Mouse (Mus musculus): Measurements from ENCODE around the gene Mpig6b. TPM values are rescaled to one million over a fixed set of nuclear protein-coding genes. Genes with fewer than 3 reads are reported as not detected.

Mpig6b gene
- polyA plus RNA-seq, 1 experiment: 0.66 TPM

GRCm38 (mm10) chr17:35077285-35077684, 11.3 kb upstream of the Mpig6b start:
- H3K4me3 ChIP-seq (ENCODE audit: insufficient read depth, low read depth, low read length): peak overlapping the region; percentile 66
- 21% methylated on average over 2 of the region's 2 CpGs for WGBS
- no peak for DNase-seq

GRCm38 (mm10) chr17:35076507-35077176, 10.7 kb upstream of the Mpig6b start, which contains the start of gene Ly6g6e:
Gene Ly6g6e, plus strand, starts transcription at chr17:35076902.
- Histone ChIP-seq H3K4me1 (ENCODE audit: control insufficient read depth, insufficient read depth, low read length) (peaks cover 10% of the 10 kb centered on the region; the same call in 1 of the 2 replicates), H3K4me3 (ENCODE audit: insufficient read depth, low read depth, low read length) (peak within 1 kb of the TSS; percentile 66), H3K27ac (ENCODE audit: insufficient read depth, low read depth, low read length) (peak within 1 kb of the TSS; percentile 81), H3K36me3 (ENCODE audit: control insufficient read depth, insufficient read depth, low read length) (no peaks in the 10 kb centered on the region), H3K27me3 (replicated peaks; ENCODE audit: control insufficient read depth, insufficient read depth, low read length) (no peaks in the 10 kb centered on the region)
- no peak for DNase-seq
- WGBS: 50% methylated on average over 10 of the region's 10 CpGs
- TF ChIP-seq POLR2A (IDR thresholded peaks at IDR 0.05; ENCODE audit: low read depth, low read length): no peak
- TF ChIP-seq CTCF (conservative IDR thresholded peaks at IDR 0.05; ENCODE audit: insufficient read depth, insufficient read length, low read depth, low read length): no peak

More at GRCm38 (mm10) chr17:35077285-35077684, 11.3 kb upstream of the Mpig6b start:
- Histone ChIP-seq H3K4me1 (ENCODE audit: control insufficient read depth, insufficient read depth, low read length) (peaks cover 10% of the 10 kb centered on the region; the same call in 1 of the 2 replicates), H3K36me3 (ENCODE audit: control insufficient read depth, insufficient read depth, low read length) (no peaks in the 10 kb centered on the region), H3K27me3 (replicated peaks; ENCODE audit: control insufficient read depth, insufficient read depth, low read length) (no peaks in the 10 kb centered on the region), H3K27ac (ENCODE audit: insufficient read depth, low read depth, low read length) (peak overlapping the region; percentile 81)
- TF ChIP-seq CTCF (conservative IDR thresholded peaks at IDR 0.05; ENCODE audit: insufficient read depth, insufficient read length, low read depth, low read length) (no peak), POLR2A (IDR thresholded peaks at IDR 0.05; ENCODE audit: low read depth, low read length) (no peak)

GRCm38 (mm10) chr17:35074097-35074496, 8.1 kb upstream of the Mpig6b start:
- H3K27me3 ChIP-seq (replicated peaks; ENCODE audit: control insufficient read depth, insufficient read depth, low read length): no peaks in the 10 kb centered on the region
- H3K36me3 ChIP-seq (ENCODE audit: control insufficient read depth, insufficient read depth, low read length): no peaks in the 10 kb centered on the region
- H3K4me1 ChIP-seq (ENCODE audit: control insufficient read depth, insufficient read depth, low read length): peaks cover 10% of the 10 kb centered on the region; the same call in 1 of the 2 replicates
- no peak overlapping the region for H3K4me3 ChIP-seq (ENCODE audit: insufficient read depth, low read depth, low read length)
- WGBS: 56% methylated on average over 17 of the region's 17 CpGs
- TF ChIP-seq CTCF (conservative IDR thresholded peaks at IDR 0.05; ENCODE audit: insufficient read depth, insufficient read length, low read depth, low read length) (no peak), POLR2A (IDR thresholded peaks at IDR 0.05; ENCODE audit: low read depth, low read length) (no peak)
- no peak for DNase-seq
- no peak overlapping the region for H3K27ac ChIP-seq (ENCODE audit: insufficient read depth, low read depth, low read length)

GRCm38 (mm10) chr17:35071454-35071853, 5.5 kb upstream of the Mpig6b start:
- Histone ChIP-seq H3K27ac (ENCODE audit: insufficient read depth, low read depth, low read length) (no peak overlapping the region), H3K4me1 (ENCODE audit: control insufficient read depth, insufficient read depth, low read length) (no peaks in the 10 kb centered on the region), H3K36me3 (ENCODE audit: control insufficient read depth, insufficient read depth, low read length) (no peaks in the 10 kb centered on the region), H3K27me3 (replicated peaks; ENCODE audit: control insufficient read depth, insufficient read depth, low read length) (no peaks in the 10 kb centered on the region), H3K4me3 (ENCODE audit: insufficient read depth, low read depth, low read length) (no peak overlapping the region)
- TF ChIP-seq POLR2A (IDR thresholded peaks at IDR 0.05; ENCODE audit: low read depth, low read length) (no peak), CTCF (conservative IDR thresholded peaks at IDR 0.05; ENCODE audit: insufficient read depth, insufficient read length, low read depth, low read length) (no peak)
- peak; percentile 29 for DNase-seq
- 54% methylated on average over 9 of the region's 9 CpGs for WGBS

GRCm38 (mm10) chr17:35070556-35071229, 4.7 kb upstream of the Mpig6b start:
- 67% methylated on average over 6 of the region's 6 CpGs for WGBS
- H3K27ac ChIP-seq (ENCODE audit: insufficient read depth, low read depth, low read length): no peak overlapping the region
- no peaks in the 10 kb centered on the region for H3K4me1 ChIP-seq (ENCODE audit: control insufficient read depth, insufficient read depth, low read length)
- no peak for TF ChIP-seq POLR2A (IDR thresholded peaks at IDR 0.05; ENCODE audit: low read depth, low read length)
- no peak; the same call in 1 of the 2 replicates for TF ChIP-seq CTCF (conservative IDR thresholded peaks at IDR 0.05; ENCODE audit: insufficient read depth, insufficient read length, low read depth, low read length)
- no peak overlapping the region for H3K4me3 ChIP-seq (ENCODE audit: insufficient read depth, low read depth, low read length)
- no peaks in the 10 kb centered on the region for H3K36me3 ChIP-seq (ENCODE audit: control insufficient read depth, insufficient read depth, low read length)
- H3K27me3 ChIP-seq (replicated peaks; ENCODE audit: control insufficient read depth, insufficient read depth, low read length): no peaks in the 10 kb centered on the region
- DNase-seq: no peak

GRCm38 (mm10) chr17:35068213-35068914, 2.4 kb upstream of the Mpig6b start:
- 76% methylated on average over 17 of the region's 17 CpGs for WGBS
- Histone ChIP-seq H3K4me1 (ENCODE audit: control insufficient read depth, insufficient read depth, low read length) (no peaks in the 10 kb centered on the region; the same call in 1 of the 2 replicates), H3K4me3 (ENCODE audit: insufficient read depth, low read depth, low read length) (no peak overlapping the region), H3K36me3 (ENCODE audit: control insufficient read depth, insufficient read depth, low read length) (no peaks in the 10 kb centered on the region), H3K27ac (ENCODE audit: insufficient read depth, low read depth, low read length) (no peak overlapping the region), H3K27me3 (replicated peaks; ENCODE audit: control insufficient read depth, insufficient read depth, low read length) (no peaks in the 10 kb centered on the region)
- TF ChIP-seq POLR2A (IDR thresholded peaks at IDR 0.05; ENCODE audit: low read depth, low read length) (no peak), CTCF (conservative IDR thresholded peaks at IDR 0.05; ENCODE audit: insufficient read depth, insufficient read length, low read depth, low read length) (no peak)
- no peak for DNase-seq
